Mouse (Mus musculus): ENCODE results near the gene Pa2g4. TPM values are rescaled to one million over a fixed set of nuclear protein-coding genes. Genes with fewer than 3 reads are reported as not detected.
"Not testable (repeated sequence)": the region's sequence is repeated elsewhere in the genome, so short reads cannot be mapped to it uniquely, and the experiment has no call there.

The Pa2g4 gene
- total RNA-seq, 2 experiments from 2014 or later: 51.7 to 58.0 TPM

- TF ChIP-seq CTCF (IDR thresholded peaks at IDR 0.05): peak; percentile 12; the same call in 1 of the 2 replicates
- no peak for DNase-seq (ENCODE audit: extremely low spot score in 1 of 2, low spot score in 2 of 2)
- intact Hi-C loops (cut with DNase I): no loop called here
- Histone ChIP-seq H3K27ac (no peak overlapping the region), H3K4me3 (no peak overlapping the region)
These were observed 9.3 kb upstream of the Pa2g4 start for GRCm38 (mm10) chr10:128575063-128575462.

- TF ChIP-seq CTCF (IDR thresholded peaks at IDR 0.05): no peak
- Histone ChIP-seq H3K4me3 (peak overlapping the region; percentile 71), H3K27ac (peak overlapping the region; percentile 81)
- intact Hi-C loops (cut with DNase I): loop anchor here (2.0 to 5.0 kb wide), 3 partner anchors 14 to 107 kb away; partner anchors contain the start of gene Suox
- no peak for DNase-seq (ENCODE audit: extremely low spot score in 1 of 2, low spot score in 2 of 2)
These were observed 490 bp downstream of the Pa2g4 start for GRCm38 (mm10) chr10:128565206-128565787.

DNA sequence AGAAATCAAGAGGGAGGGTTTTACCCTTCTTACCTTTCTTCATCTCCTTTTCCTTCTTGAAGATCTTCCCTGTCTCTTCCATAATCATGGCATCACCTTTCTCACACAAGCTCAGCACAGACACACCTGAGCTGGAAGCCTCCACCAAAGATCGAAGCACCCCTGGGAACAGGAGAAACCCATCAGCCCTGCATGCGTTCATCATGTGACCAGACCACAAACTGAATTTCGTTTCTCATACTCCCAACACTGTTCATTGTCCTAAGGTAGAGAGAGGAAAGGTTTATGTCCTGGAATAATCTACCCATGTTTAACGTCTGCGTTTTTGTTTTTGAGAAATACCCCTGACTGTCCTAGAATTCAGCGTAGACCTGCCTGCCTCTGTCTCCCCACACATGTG is 2.2 kb downstream of the Pa2g4 start:
- intact Hi-C loops (cut with DNase I): no loop called here
- no peak overlapping the region for H3K4me3 ChIP-seq
- H3K27ac ChIP-seq: no peak overlapping the region
- no peak for DNase-seq (ENCODE audit: extremely low spot score in 1 of 2, low spot score in 2 of 2)
- no peak for TF ChIP-seq CTCF (IDR thresholded peaks at IDR 0.05)

GRCm38 (mm10) chr10:128556963-128557362 is 8.8 kb downstream of the Pa2g4 start:
- no peak for DNase-seq (ENCODE audit: extremely low spot score in 1 of 2, low spot score in 2 of 2)
- Histone ChIP-seq H3K27ac (no peak overlapping the region), H3K4me3 (no peak overlapping the region)
- no peak for TF ChIP-seq CTCF (IDR thresholded peaks at IDR 0.05)
- intact Hi-C loops (cut with DNase I): no loop called here

- no peak for DNase-seq (ENCODE audit: extremely low spot score in 1 of 2, low spot score in 2 of 2)
- no peak overlapping the region for H3K4me3 ChIP-seq
- intact Hi-C loops (cut with DNase I): no loop called here
These were observed 9.5 kb downstream of the Pa2g4 start for GRCm38 (mm10) chr10:128556286-128556685.

DNA sequence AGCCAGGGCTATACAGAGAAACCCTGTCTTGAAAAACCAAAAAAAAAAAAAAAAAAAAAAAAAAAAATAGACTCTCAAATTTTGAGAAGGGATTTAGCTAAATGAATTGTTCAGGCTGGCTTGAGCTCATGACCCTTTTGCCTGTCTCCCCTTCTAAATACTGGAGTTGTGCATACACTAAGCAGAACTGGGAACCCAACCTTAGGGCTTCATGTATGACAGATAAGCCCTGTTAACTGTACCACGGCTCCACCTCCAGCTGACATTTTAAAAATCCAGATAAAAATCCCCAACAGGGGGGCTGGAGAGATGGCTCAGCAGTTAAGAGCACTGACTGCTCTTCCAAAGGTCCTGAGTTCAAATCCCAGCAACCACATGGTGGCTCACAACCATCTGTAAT is 10.2 kb downstream of the Pa2g4 start:
- intact Hi-C loops (cut with DNase I); H3K4me3 ChIP-seq; DNase-seq (ENCODE audit: extremely low spot score in 1 of 2, low spot score in 2 of 2); H3K27ac ChIP-seq: not testable (repeated sequence)

More at GRCm38 (mm10) chr10:128556286-128556685, 9.5 kb downstream of the Pa2g4 start:
- no peak overlapping the region for H3K27ac ChIP-seq
- peak; percentile 41 for TF ChIP-seq CTCF (IDR thresholded peaks at IDR 0.05)

- DNase-seq (ENCODE audit: extremely low spot score in 1 of 2, low spot score in 2 of 2); H3K4me3 ChIP-seq; H3K27ac ChIP-seq: not testable (repeated sequence)
- intact Hi-C loops (cut with DNase I): loop anchor here (2.0 kb wide), 2 partner anchors 15 to 123 kb away; partner anchors contain the start of gene Pa2g4
These were observed 15.5 kb downstream of the Pa2g4 start for GRCm38 (mm10) chr10:128550144-128550823.

- not testable (repeated sequence) for H3K4me3 ChIP-seq, H3K27ac ChIP-seq
- intact Hi-C loops (cut with DNase I): loop anchor here (1.0 to 2.0 kb wide), 3 partner anchors 15 to 123 kb away; partner anchors contain the start of genes Pa2g4 and Rps26
- DNase-seq (ENCODE audit: extremely low spot score in 1 of 2, low spot score in 2 of 2): peak in 1 of 2 experiments; percentile 12
These were observed 16.1 kb downstream of the Pa2g4 start for GRCm38 (mm10) chr10:128549682-128550057.

- peak within 1 kb of the TSS; percentile 73 for H3K4me3 ChIP-seq
- intact Hi-C loops (cut with DNase I): loop anchor here (1.0 kb wide), 1 partner anchor 77 kb away; the partner anchor contains the start of gene Rps26
- no peak for TF ChIP-seq CTCF (IDR thresholded peaks at IDR 0.05)
- DNase-seq (ENCODE audit: extremely low spot score in 1 of 2, low spot score in 2 of 2): peak; percentile 89 to 91
- H3K27ac ChIP-seq: peak within 1 kb of the TSS; percentile 97
These were observed 16.7 kb downstream of the Pa2g4 start, which contains the start of gene Rpl41 for GRCm38 (mm10) chr10:128548947-128549681. Rpl41 (minus strand) TSS chr10:128549305.

- peak overlapping the region; percentile 73 for H3K4me3 ChIP-seq
- intact Hi-C loops (cut with DNase I): not testable (repeated sequence)
- DNase-seq (ENCODE audit: extremely low spot score in 1 of 2, low spot score in 2 of 2): peak in 1 of 2 experiments; percentile 23
- peak overlapping the region; percentile 97 for H3K27ac ChIP-seq
These were observed 17.6 kb downstream of the Pa2g4 start for GRCm38 (mm10) chr10:128548051-128548791.

DNA sequence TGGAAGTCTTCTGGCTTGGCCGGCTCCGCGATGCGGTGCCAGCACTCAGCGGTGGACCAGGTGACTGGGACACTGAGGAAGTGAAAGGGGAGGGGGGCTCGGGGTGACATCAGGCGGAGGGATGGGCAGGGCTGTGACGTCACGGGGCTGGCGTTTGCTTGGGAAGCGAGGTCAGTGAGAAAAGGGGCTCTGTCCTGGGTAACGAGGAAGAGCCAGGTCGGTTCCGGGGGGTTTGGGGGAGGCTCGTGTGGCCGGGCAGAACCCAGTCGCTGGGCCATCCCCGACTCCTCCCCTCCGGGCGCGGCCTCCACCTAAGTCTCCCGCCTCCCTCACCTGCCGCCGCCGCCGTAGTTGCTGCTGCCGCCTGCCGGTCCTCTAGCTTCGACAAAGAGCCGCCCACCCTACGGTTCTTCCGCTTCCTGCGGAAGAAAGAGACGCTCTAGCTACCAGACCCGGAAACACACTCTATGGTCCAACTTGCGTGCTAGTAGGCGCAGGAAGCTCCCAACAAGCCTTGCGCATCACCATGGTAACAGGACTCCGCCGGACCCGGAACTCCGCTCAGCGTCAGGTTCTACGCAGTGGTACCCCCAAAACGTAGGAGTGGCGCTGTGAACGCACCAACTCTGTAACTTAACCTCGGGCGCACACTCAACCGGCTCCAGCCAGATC is 18.3 kb downstream of the Pa2g4 start, which contains the start of gene Zc3h10:
TSS of gene Zc3h10 (minus strand) at position 414 of the 672 bp plus-strand sequence.
- Histone ChIP-seq H3K4me3 (peak within 1 kb of the TSS; percentile 73), H3K27ac (peak within 1 kb of the TSS; percentile 97)
- peak; percentile 93 to 95 for DNase-seq (ENCODE audit: extremely low spot score in 1 of 2, low spot score in 2 of 2)
- intact Hi-C loops (cut with DNase I): loop anchor here (2.0 kb wide), 1 partner anchor 55 kb away; no protein-coding TSS in a partner anchor
- TF ChIP-seq CTCF (IDR thresholded peaks at IDR 0.05): peak; percentile 50
